Mouse (Mus musculus): Measurements from ENCODE around the gene Clpb. TPM values are rescaled to one million over a fixed set of nuclear protein-coding genes. Genes with fewer than 3 reads are reported as not detected.

Gene Clpb
- total RNA-seq, 2 experiments from 2014 or later = 59.7 to 62.6 TPM

DNA sequence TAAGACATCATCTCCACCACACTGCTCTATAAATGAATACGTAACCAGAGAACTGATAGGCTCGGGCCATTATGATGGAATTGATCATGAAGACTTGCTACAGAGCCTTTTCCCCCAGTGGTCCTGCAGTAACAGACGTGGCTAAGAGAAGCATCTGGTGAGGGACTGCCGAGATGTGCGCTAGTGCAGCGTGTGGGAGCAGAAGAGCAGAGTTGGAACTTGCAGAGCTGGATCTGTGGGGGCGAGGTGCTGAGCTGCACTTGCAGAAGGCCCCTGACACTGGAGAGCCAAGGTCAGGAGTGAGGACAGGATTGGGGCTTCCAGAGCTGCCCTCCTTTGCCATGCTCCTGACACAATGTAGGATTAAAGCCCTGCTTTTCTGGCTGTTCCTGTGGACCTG is 106.6 kb downstream of the Clpb start:
- intact Hi-C loops (cut with DNase I) = no loop called here

DNA sequence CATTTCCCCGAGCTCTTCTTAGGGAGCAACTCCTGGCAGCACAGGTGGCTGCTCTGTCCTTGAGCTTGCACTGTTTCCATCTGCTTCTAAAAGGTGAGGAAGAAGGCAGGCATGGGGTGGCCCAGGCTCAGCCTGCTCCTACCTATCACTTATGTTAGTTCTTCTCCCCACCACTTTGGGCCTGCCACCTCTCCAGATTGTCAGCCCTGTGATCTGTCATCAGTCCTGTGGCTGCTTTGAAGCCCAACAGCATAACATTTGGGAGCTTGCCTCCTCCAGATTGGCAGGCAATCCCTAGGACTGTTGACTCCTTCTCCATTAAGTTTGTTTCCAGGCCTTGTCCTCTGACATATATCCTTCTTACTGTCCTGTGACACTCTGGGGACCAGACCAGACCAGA is 108.2 kb downstream of the Clpb start:
- intact Hi-C loops (cut with DNase I) = no loop called here
- no peak for DNase-seq (ENCODE audit: low spot score)

More for the DNA sequence above, 106.6 kb downstream of the Clpb start:
- DNase-seq (ENCODE audit: low spot score) = no peak

- intact Hi-C loops (cut with DNase I) = no loop called here
- DNase-seq (ENCODE audit: low spot score) = no peak
These were observed 109.3 kb downstream of the Clpb start for GRCm38 (mm10) chr7:101772687-101773086.

DNA sequence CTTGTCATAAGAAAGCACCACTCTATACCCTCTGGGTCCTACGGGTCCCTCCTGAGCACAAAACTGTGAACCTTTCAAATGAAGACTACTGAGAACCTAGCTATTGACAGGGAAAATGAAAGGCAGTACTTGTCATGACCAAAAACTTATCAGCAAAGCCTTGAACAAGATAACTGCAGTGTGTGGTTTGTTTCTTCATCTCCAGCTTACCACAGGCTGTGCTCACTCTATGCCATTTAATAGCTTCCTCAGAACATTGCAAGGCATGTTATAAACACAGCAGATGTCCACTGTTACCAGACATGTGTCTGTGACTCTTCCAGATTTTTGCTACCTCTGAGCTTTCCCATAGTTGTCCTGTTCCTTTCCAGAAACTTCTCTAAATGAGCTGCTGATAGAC is 113.6 kb downstream of the Clpb start:
- no peak for DNase-seq (ENCODE audit: low spot score)
- intact Hi-C loops (cut with DNase I) = no loop called here

GRCm38 (mm10) chr7:101817861-101818401 is 154.5 kb downstream of the Clpb start, which contains the start of gene Phox2a:
Phox2a (plus strand) TSS chr7:101818313.
- DNase-seq (ENCODE audit: low spot score) = no peak
- intact Hi-C loops (cut with DNase I) = no loop called here

GRCm38 (mm10) chr7:101820295-101821030 is 157.0 kb downstream of the Clpb start:
- DNase-seq (ENCODE audit: low spot score) = no peak
- intact Hi-C loops (cut with DNase I) = no loop called here

- intact Hi-C loops (cut with DNase I) = loop anchor here (2.0 kb wide), 1 partner anchor 15 kb away; no protein-coding TSS in a partner anchor
- peak; percentile 61 for DNase-seq (ENCODE audit: low spot score)
These were observed 158.4 kb downstream of the Clpb start for GRCm38 (mm10) chr7:101821571-101822501.

DNA sequence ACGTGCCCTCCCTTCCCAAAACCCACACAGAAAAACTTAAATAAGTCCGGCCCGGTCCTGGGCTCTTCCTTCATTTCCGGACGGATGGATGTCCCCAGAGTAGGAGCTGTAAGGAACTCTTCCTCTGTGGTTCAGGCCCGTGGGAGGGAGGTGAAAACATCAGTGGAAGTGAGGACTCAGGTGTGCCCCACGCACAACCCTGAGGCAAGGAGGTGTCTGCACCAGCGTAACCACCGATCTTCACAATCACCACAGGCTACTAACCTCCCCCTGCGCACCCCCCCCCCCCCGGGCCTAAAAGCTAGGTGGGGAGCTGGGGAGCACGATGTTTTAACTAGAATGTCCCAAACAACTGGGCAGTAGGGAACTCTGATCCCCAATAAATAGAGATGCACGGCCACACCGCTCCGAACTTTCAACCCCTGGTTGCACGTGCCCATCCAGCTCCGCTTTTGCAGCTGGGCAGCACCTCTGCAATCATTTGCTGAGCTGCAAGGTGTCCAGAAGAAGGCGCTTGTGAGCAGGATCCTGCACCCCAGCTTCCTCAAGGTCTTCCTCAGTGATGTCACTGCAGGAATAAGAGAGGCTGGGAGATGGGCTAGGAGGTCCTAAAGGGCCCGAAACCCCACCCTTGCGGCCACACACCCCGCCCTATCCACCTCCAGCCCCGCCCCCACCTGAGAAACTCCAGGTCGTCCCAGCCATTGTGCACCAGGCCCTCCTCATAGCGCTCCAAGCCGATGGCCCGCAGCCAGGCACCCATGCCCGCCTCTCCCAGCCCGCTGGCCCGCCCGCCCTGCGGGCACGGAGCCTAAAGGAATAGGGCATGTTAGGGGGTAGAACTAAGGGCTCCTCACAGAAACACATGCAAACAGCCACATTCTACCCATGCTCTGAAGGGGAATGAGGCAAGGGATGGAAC is 159.7 kb downstream of the Clpb start:
- DNase-seq (ENCODE audit: low spot score) = no peak
- intact Hi-C loops (cut with DNase I) = loop anchor here (2.0 kb wide), 1 partner anchor 14 kb away; no protein-coding TSS in a partner anchor

DNA sequence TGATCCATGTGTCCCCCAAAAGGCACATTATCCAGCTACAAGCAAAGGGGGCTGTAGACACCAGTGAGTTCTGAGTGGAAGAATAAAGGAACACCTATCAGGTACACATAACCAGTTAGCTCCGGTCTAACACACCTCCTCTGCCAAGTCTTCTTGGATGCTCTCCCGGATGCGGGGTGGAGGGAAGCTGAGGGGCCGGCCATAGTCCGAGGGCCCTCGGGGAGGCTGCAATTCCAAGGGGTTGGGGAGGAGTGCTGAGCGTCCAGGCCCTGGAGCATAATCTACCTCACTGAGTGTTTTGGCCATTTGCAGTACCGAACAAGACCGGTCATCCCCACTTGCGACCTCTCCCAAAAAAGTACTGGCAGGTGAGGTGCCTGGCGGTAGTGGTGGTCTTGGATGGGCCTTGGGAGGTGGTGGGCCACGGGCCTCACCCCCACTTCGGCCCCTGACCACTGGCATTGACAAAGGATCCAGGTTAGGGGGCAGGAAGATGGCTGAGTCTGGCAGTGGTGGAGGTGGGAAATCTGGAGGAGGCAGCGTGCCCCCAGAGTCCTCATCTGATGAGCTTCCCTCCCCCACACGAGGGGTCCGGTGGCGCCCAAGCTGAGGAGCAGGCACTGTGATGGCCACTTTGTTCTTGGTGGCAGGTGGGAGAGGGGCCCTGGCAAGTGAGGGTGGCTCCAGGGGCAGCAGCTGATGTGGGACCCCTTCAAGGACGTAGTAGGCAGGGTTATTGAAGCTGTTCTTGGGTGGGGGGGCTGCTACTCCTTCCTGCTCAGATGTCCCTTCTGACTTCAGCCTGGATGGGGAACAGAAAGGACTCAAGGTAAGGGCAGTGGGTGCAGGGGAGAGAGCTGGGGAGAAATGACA is 160.6 kb downstream of the Clpb start:
- intact Hi-C loops (cut with DNase I) = loop anchor here (2.0 kb wide), 1 partner anchor 13 kb away; no protein-coding TSS in a partner anchor
- no peak for DNase-seq (ENCODE audit: low spot score)

GRCm38 (mm10) chr7:101830373-101830772 is 166.9 kb downstream of the Clpb start:
- no peak for DNase-seq (ENCODE audit: low spot score)
- intact Hi-C loops (cut with DNase I) = no loop called here

DNA sequence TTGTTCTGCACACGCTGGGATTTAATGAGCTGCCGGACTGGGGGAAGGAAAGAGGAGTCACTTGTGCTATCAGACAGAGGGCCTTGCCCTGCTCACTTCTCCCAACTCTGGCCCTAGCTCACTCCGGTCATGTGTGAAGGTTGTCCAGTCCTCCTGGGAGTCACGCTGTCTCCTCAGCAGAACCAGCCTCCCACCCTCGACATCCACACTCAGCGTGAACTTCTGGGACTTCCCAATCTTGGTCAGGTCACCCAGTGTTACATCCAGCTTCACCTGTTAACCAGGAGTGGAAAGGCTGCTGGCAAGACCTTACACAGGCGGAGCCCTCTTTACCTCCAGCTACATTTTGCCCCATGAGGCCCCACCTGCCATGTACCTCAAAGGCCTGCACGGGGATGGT is 168.0 kb downstream of the Clpb start:
- no peak for DNase-seq (ENCODE audit: low spot score)
- intact Hi-C loops (cut with DNase I) = no loop called here

DNA sequence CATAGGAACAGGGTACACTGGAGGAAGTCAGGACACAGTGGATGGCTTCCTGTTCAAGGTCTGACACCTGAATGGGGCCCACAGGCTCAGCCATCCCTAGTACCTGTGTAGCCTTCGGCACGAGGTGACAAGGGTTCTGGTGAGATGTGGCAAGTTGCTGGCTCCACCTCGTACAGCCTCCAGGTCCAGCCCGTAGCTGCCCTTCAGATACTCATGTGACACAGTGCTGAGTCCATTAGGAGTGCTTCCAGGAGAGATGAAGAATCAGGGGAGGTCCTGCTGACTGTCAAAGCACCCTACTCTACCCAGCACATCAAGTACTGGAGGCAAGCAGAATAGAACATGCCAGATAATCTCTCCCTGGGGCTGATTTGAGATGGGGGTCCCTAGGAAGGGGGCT is 168.9 kb downstream of the Clpb start:
- no peak for DNase-seq (ENCODE audit: low spot score)
- intact Hi-C loops (cut with DNase I) = no loop called here

- intact Hi-C loops (cut with DNase I) = no loop called here
- DNase-seq (ENCODE audit: low spot score) = no peak
These were observed 169.9 kb downstream of the Clpb start for GRCm38 (mm10) chr7:101833352-101833751.

- intact Hi-C loops (cut with DNase I) = no loop called here
- no peak for DNase-seq (ENCODE audit: low spot score)
These were observed 170.6 kb downstream of the Clpb start for GRCm38 (mm10) chr7:101833916-101834584.

DNA sequence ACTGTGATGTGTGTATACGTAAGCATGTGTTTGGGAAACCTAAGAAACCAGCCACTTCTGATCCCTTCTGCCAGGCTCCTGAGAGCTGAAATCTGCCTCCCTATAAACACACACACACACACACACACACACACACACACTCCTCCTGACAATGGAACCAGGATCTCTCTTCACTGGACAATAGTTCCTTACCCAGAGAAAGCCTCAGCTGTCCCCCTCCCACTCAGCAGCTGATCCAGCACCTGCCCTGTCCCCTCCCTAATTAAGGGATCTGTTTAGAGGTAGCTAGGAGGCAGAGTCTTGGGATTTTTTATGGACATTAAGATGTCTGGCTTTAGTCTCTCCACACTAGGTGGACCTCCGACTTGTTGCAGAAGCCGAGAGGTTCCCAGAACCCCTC is 171.5 kb downstream of the Clpb start:
- no peak for DNase-seq (ENCODE audit: low spot score)
- intact Hi-C loops (cut with DNase I) = loop anchor here (5.0 kb wide), 1 partner anchor 158 kb away; no protein-coding TSS in a partner anchor

DNA sequence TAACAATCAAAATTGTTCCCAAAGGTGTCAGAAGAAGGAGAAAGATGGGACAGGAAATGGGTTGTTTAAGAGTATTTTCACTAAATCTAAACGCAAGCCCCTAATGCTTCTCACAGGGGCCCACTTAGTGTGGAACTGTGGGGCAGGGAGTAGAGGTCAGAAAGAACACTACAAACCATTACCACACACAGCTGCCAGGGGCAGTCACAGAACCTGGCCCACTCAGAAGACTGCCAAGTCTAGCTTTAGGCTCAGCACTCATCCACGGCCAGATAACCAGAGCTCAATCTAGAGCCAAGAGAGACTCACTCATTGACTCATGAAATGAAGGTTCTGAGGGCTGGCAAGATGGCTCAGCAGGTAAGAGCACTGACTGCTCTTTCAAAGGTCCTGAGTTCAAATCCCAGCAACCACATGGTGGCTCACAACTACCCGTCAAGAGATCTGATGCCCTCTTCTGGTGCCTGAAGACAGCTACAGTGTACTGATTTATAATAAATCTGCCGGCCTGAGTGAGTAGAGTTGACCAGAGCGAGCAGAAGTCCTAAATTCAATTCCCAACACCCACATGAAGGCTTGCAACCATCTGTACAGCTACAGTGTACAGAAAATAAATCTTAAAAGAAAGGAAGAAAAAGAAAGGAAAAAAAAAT is 172.2 kb downstream of the Clpb start:
- no peak for DNase-seq (ENCODE audit: low spot score)
- intact Hi-C loops (cut with DNase I) = loop anchor here (2.0 to 5.0 kb wide), 3 partner anchors 13 to 158 kb away; partner anchors contain the start of gene Tomt

Measured in heart, postnatal 25 days (tissue).